Mouse (Mus musculus): Measurements from ENCODE around the gene Tenm1. TPM values are rescaled to one million over a fixed set of nuclear protein-coding genes. Genes with fewer than 3 reads are reported as not detected.

Gene Tenm1
- total and polyA plus RNA-seq, 3 experiments = under 0.01 to 0.11 (median 0.05) TPM

GRCm38 (mm10) chrX:43235844-43236243, 193.1 kb downstream of the Tenm1 start:
- H3K27ac ChIP-seq = no peak overlapping the region
- TF ChIP-seq POLR2A (IDR thresholded peaks at IDR 0.05; ENCODE audit: insufficient read depth, low read depth, low read length) (no peak), EP300 (IDR thresholded peaks at IDR 0.05; ENCODE audit: insufficient read depth, low read depth, low read length) (no peak), CTCF (IDR thresholded peaks at IDR 0.05) (no peak)

GRCm38 (mm10) chrX:43205003-43205402, 223.9 kb downstream of the Tenm1 start:
- 76% methylated on average over 3 of the region's 3 CpGs for WGBS
- intact Hi-C loops (cut with DNase I) = no loop called here
- H3K27me3 ChIP-seq (ENCODE audit: control insufficient read depth, insufficient read depth, low read length) = no peaks in the 10 kb centered on the region

More at GRCm38 (mm10) chrX:43235844-43236243, 193.1 kb downstream of the Tenm1 start:
- Histone ChIP-seq H3K4me3 (no peak overlapping the region), H3K9ac (ENCODE audit: low read depth, low read length) (no peak overlapping the region), H3K27me3 (ENCODE audit: control insufficient read depth, insufficient read depth, low read length) (no peaks in the 10 kb centered on the region), H3K4me1 (ENCODE audit: control insufficient read depth, insufficient read depth, low read length) (no peaks in the 10 kb centered on the region), H3K79me2 (replicated peaks; ENCODE audit: control insufficient read depth, insufficient read depth, low read length) (no peaks in the 10 kb centered on the region), H3K36me3 (ENCODE audit: control insufficient read depth, insufficient read depth, low read length) (no peaks in the 10 kb centered on the region)
- no peak for DNase-seq
- 62% methylated on average over 4 of the region's 4 CpGs for WGBS
- intact Hi-C loops (cut with DNase I) = no loop called here

GRCm38 (mm10) chrX:43202249-43202783, 226.6 kb downstream of the Tenm1 start:
- Histone ChIP-seq H3K9ac (ENCODE audit: low read depth, low read length) (no peak overlapping the region), H3K27me3 (ENCODE audit: control insufficient read depth, insufficient read depth, low read length) (no peaks in the 10 kb centered on the region), H3K4me3 (no peak overlapping the region), H3K4me1 (ENCODE audit: control insufficient read depth, insufficient read depth, low read length) (no peaks in the 10 kb centered on the region), H3K79me2 (replicated peaks; ENCODE audit: control insufficient read depth, insufficient read depth, low read length) (no peaks in the 10 kb centered on the region), H3K36me3 (ENCODE audit: control insufficient read depth, insufficient read depth, low read length) (no peaks in the 10 kb centered on the region), H3K27ac (no peak overlapping the region)
- 62% methylated on average over 5 of the region's 5 CpGs for WGBS
- DNase-seq = no peak
- intact Hi-C loops (cut with DNase I) = no loop called here
- TF ChIP-seq POLR2A (IDR thresholded peaks at IDR 0.05; ENCODE audit: insufficient read depth, low read depth, low read length) (no peak), CTCF (IDR thresholded peaks at IDR 0.05) (no peak), EP300 (IDR thresholded peaks at IDR 0.05; ENCODE audit: insufficient read depth, low read depth, low read length) (no peak)

More at GRCm38 (mm10) chrX:43205003-43205402, 223.9 kb downstream of the Tenm1 start:
- DNase-seq = no peak
- Histone ChIP-seq H3K9ac (ENCODE audit: low read depth, low read length) (no peak overlapping the region), H3K4me1 (ENCODE audit: control insufficient read depth, insufficient read depth, low read length) (no peaks in the 10 kb centered on the region), H3K79me2 (replicated peaks; ENCODE audit: control insufficient read depth, insufficient read depth, low read length) (no peaks in the 10 kb centered on the region), H3K4me3 (no peak overlapping the region), H3K36me3 (ENCODE audit: control insufficient read depth, insufficient read depth, low read length) (no peaks in the 10 kb centered on the region), H3K27ac (no peak overlapping the region)
- TF ChIP-seq POLR2A (IDR thresholded peaks at IDR 0.05; ENCODE audit: insufficient read depth, low read depth, low read length) (no peak), EP300 (IDR thresholded peaks at IDR 0.05; ENCODE audit: insufficient read depth, low read depth, low read length) (no peak), CTCF (IDR thresholded peaks at IDR 0.05) (no peak)

- Histone ChIP-seq H3K27me3 (ENCODE audit: control insufficient read depth, insufficient read depth, low read length) (no peaks in the 10 kb centered on the region), H3K9ac (ENCODE audit: low read depth, low read length) (no peak overlapping the region), H3K27ac (no peak overlapping the region), H3K36me3 (ENCODE audit: control insufficient read depth, insufficient read depth, low read length) (no peaks in the 10 kb centered on the region), H3K79me2 (replicated peaks; ENCODE audit: control insufficient read depth, insufficient read depth, low read length) (no peaks in the 10 kb centered on the region), H3K4me3 (no peak overlapping the region), H3K4me1 (ENCODE audit: control insufficient read depth, insufficient read depth, low read length) (no peaks in the 10 kb centered on the region)
- DNase-seq = no peak
- 68% methylated on average over 1 of the region's 1 CpGs for WGBS
- TF ChIP-seq POLR2A (IDR thresholded peaks at IDR 0.05; ENCODE audit: insufficient read depth, low read depth, low read length) = no peak
- TF ChIP-seq EP300 (IDR thresholded peaks at IDR 0.05; ENCODE audit: insufficient read depth, low read depth, low read length) = no peak
- no peak for TF ChIP-seq CTCF (IDR thresholded peaks at IDR 0.05)
- intact Hi-C loops (cut with DNase I) = no loop called here
Observed at GRCm38 (mm10) chrX:43182975-43183374, 246.0 kb downstream of the Tenm1 start.

- no peak for TF ChIP-seq POLR2A (IDR thresholded peaks at IDR 0.05; ENCODE audit: insufficient read depth, low read depth, low read length)
- no peak for TF ChIP-seq CTCF (IDR thresholded peaks at IDR 0.05)
- TF ChIP-seq EP300 (IDR thresholded peaks at IDR 0.05; ENCODE audit: insufficient read depth, low read depth, low read length) = no peak
- H3K79me2 ChIP-seq (replicated peaks; ENCODE audit: control insufficient read depth, insufficient read depth, low read length) = no peaks in the 10 kb centered on the region
- no peak overlapping the region for H3K27ac ChIP-seq
- DNase-seq = no peak
- 67% methylated on average over 3 of the region's 3 CpGs for WGBS
- no peaks in the 10 kb centered on the region for H3K27me3 ChIP-seq (ENCODE audit: control insufficient read depth, insufficient read depth, low read length)
- H3K4me3 ChIP-seq = no peak overlapping the region
- no peak overlapping the region for H3K9ac ChIP-seq (ENCODE audit: low read depth, low read length)
- intact Hi-C loops (cut with DNase I) = no loop called here
- H3K36me3 ChIP-seq (ENCODE audit: control insufficient read depth, insufficient read depth, low read length) = no peaks in the 10 kb centered on the region
- no peaks in the 10 kb centered on the region for H3K4me1 ChIP-seq (ENCODE audit: control insufficient read depth, insufficient read depth, low read length)
Observed at GRCm38 (mm10) chrX:43151561-43151960, 277.4 kb downstream of the Tenm1 start.

GRCm38 (mm10) chrX:43129696-43130095, 299.2 kb downstream of the Tenm1 start:
- intact Hi-C loops (cut with DNase I) = no loop called here
- Histone ChIP-seq H3K36me3 (ENCODE audit: control insufficient read depth, insufficient read depth, low read length) (no peaks in the 10 kb centered on the region), H3K4me1 (ENCODE audit: control insufficient read depth, insufficient read depth, low read length) (no peaks in the 10 kb centered on the region), H3K4me3 (no peak overlapping the region), H3K27me3 (ENCODE audit: control insufficient read depth, insufficient read depth, low read length) (no peaks in the 10 kb centered on the region), H3K9ac (ENCODE audit: low read depth, low read length) (no peak overlapping the region), H3K79me2 (replicated peaks; ENCODE audit: control insufficient read depth, insufficient read depth, low read length) (no peaks in the 10 kb centered on the region), H3K27ac (no peak overlapping the region)
- 63% methylated on average over 2 of the region's 2 CpGs for WGBS
- TF ChIP-seq CTCF (IDR thresholded peaks at IDR 0.05) (no peak), POLR2A (IDR thresholded peaks at IDR 0.05; ENCODE audit: insufficient read depth, low read depth, low read length) (no peak), EP300 (IDR thresholded peaks at IDR 0.05; ENCODE audit: insufficient read depth, low read depth, low read length) (no peak)
- no peak for DNase-seq

Measured in heart, adult 2 months (tissue).